Mouse (Mus musculus): ENCODE results near the gene Gapdh. TPM values are rescaled to one million over a fixed set of nuclear protein-coding genes. Genes with fewer than 3 reads are reported as not detected.

The Gapdh gene
- total RNA-seq, 2 experiments from 2014 or later: 2,336 to 2,609 TPM

- intact Hi-C loops (cut with DNase I): loop anchor here (2.0 kb wide), 1 partner anchor 15 kb away; no protein-coding TSS in a partner anchor
- DNase-seq (ENCODE audit: low spot score in 2 of 2): peak; percentile 82 to 83
Measured at GRCm38 (mm10) chr6:125131302-125132156, 34.7 kb downstream of the Gapdh start, which contains the start of gene Nop2. Nop2 (plus strand) TSS chr6:125131909.

DNA sequence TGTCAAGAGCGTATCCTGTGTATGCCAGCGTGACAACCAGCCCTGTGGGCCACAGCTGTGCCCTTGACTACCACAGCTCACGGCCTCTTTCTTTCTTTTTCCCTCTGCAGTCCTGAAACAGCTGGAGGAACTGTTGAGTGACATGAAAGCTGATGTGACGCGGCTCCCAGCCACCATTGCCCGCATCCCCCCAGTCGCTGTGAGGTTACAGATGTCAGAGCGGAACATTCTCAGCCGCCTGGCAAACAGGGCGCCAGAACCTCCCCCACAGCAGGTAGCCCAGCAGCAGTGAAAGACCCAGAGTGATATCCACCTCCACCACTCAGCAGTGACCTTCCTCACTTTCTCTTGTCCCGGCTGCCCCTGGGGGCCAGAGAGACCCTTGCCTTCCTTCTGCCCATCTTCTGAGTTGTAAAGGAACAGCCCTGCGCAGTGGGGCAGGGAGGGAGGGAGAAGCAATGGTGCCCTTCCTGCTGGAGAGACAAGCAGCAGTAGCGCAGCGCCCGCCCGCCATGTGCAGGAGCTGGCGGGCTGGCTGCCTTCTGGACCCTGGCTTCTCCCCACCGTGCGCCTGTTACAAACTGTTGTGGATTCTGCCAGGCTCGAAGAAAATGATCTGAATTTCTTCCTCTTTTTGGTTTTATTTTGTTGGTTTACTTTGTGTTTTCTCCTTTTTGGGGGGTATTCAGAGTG, 36.4 kb downstream of the Gapdh start:
- no peak for DNase-seq (ENCODE audit: low spot score in 2 of 2)
- intact Hi-C loops (cut with DNase I): no loop called here

DNA sequence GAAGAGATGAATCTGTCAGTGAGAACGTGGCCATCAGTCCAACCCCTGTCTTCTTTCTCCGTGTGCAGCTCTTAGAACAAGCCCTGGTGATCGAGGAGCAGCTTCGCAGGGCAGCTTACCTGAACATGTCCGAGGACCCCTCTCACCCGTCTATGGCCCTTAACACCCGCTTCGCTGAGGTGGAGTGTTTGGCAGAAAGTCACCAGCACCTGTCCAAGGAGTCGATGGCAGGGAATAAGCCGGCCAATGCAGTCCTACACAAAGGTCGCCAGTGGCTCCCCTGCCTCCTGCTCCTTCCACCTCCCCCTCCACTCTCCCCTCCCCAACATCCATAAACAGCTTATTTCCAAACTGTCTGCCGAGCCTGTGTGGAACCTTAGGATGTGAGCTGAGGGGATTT, 37.5 kb downstream of the Gapdh start:
- intact Hi-C loops (cut with DNase I): no loop called here
- DNase-seq (ENCODE audit: low spot score in 2 of 2): no peak

GRCm38 (mm10) chr6:125119387-125119786, 46.9 kb downstream of the Gapdh start:
- DNase-seq (ENCODE audit: low spot score in 2 of 2): no peak
- intact Hi-C loops (cut with DNase I): no loop called here

DNA sequence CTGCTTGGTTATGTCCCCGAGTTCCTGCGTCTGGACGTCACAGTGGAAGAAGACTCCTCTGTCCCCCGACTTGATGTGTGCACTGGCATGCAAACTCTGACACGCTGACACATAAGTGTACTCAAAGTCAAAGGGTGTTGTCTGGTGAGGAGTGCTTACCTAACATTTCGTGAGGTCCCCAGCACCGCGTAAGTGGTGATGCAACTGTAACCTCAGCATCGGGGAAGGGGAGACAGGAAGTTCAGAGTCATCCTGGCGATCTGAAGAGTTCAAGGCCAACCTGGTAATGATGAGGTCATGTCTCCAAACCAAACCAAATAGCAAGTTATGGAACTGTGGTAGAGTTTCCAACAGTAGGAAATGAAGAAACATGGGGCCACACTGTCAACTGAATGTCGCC, 53.7 kb downstream of the Gapdh start:
- intact Hi-C loops (cut with DNase I): no loop called here
- no peak for DNase-seq (ENCODE audit: low spot score in 2 of 2)

Small RNAs within 50 kb of the gene (microRNA-seq; reads per million reads assigned to microRNA genes)
- gene Mir3098: not detected

Other genes starting within 250 kb of the Gapdh start
- gene Ptms, start 246.4 kb downstream of the Gapdh start, total RNA-seq (2021): 1,000 to 10,000 TPM in 1 of 2 experiments, 100 to 1,000 TPM in 1; 913 to 1,047 TPM
- 100 to 1,000 TPM; 606 to 697 TPM for gene Mlf2, start 235.1 kb downstream of the Gapdh start, total RNA-seq (2021)
- gene Cops7a, start 200.9 kb downstream of the Gapdh start, total RNA-seq (2021): 100 to 1,000 TPM; 153 to 170 TPM
- 100 to 1,000 TPM; 179 to 184 TPM for gene Pianp, start 169.8 kb downstream of the Gapdh start, total RNA-seq (2021)
- 10 to 100 TPM; 33.3 to 52.7 TPM for gene Zfp384, start 157.3 kb downstream of the Gapdh start, total RNA-seq (2021)
- 10 to 100 TPM; 55.2 to 63.9 TPM for gene Ing4, start 126.7 kb downstream of the Gapdh start, total RNA-seq (2021)
- 10 to 100 TPM in 1 of 2 experiments, 1 to 10 TPM in 1; 8.3 to 13.4 TPM for gene Acrbp, start 116.8 kb downstream of the Gapdh start, total RNA-seq (2021)
- under 1 TPM; 0.48 to 0.84 TPM for gene Lpar5, start 98.5 kb downstream of the Gapdh start, total RNA-seq (2021)
- 100 to 1,000 TPM; 153 to 166 TPM for gene Chd4, start 70.5 kb downstream of the Gapdh start, total RNA-seq (2021)
- gene Nop2, start 34.6 kb downstream of the Gapdh start, total RNA-seq (2021): 10 to 100 TPM; 26.4 to 26.6 TPM
- 10 to 100 TPM; 63.0 to 67.2 TPM for gene Iffo1, start 21.2 kb downstream of the Gapdh start, total RNA-seq (2021)
- 10 to 100 TPM; 24.2 to 30.2 TPM for gene Ncapd2, start 25.2 kb upstream of the Gapdh start, total RNA-seq (2021)
- gene Mrpl51, start 25.3 kb upstream of the Gapdh start, total RNA-seq (2021): 10 to 100 TPM; 63.3 to 66.1 TPM
- 100 to 1,000 TPM; 101 to 114 TPM for gene Vamp1, start 49.1 kb upstream of the Gapdh start, total RNA-seq (2021)
- 1 to 10 TPM; 3.7 to 4.9 TPM for gene Tapbpl, start 65.4 kb upstream of the Gapdh start, total RNA-seq (2021)
- not detected for gene Cd27, start 70.5 kb upstream of the Gapdh start, total RNA-seq (2021)
- not detected for gene Tuba3a, start 119.6 kb upstream of the Gapdh start, total RNA-seq (2021)
- gene Ltbr, start 147.4 kb upstream of the Gapdh start, total RNA-seq (2021): 1 to 10 TPM; 7.4 to 8.4 TPM
- 1 to 10 TPM; 2.4 to 2.9 TPM for gene Scnn1a, start 154.2 kb upstream of the Gapdh start, total RNA-seq (2021)
- gene Tnfrsf1a, start 182.9 kb upstream of the Gapdh start, total RNA-seq (2021): 10 to 100 TPM; 11.1 to 11.8 TPM
- gene Plekhg6, start 214.3 kb upstream of the Gapdh start, total RNA-seq (2021): under 1 TPM; 0.11 to 0.30 TPM